Mouse (Mus musculus) left cerebral cortex, adult 8-10 months (tissue): ENCODE data around the gene Acad11. TPM values are rescaled to one million over a fixed set of nuclear protein-coding genes. Genes with fewer than 3 reads are reported as not detected.
A peak's percentile ranks its signal among the peaks of the same experiment; 100 is the strongest.

ENCODE experiments used
- DNase-seq, 2 experiments: peaks; one replicate each; pipeline ENCODE4 v3.0.0; 2022; ENCODE audit warnings: low spot score in 2 of 2
- total RNA-seq, 4 experiments: library from RNA; stranded (reverse); gene quantifications; 2 replicates each; pipeline ENCODE4 v1.2.4; 2022

Acad11 gene
- total RNA-seq, 4 experiments from 2014 or later, result 23.8 to 26.1 (median 24.9) TPM

GRCm38 (mm10) chr9:104079379-104079778 lies 16.2 kb downstream of the Acad11 start:
- DNase-seq, result peak in 1 of 2 experiments; percentile 18

GRCm38 (mm10) chr9:104080038-104080437 lies 16.9 kb downstream of the Acad11 start:
- DNase-seq, result no peak

GRCm38 (mm10) chr9:104085730-104086429 lies 22.7 kb downstream of the Acad11 start:
- no peak for DNase-seq

GRCm38 (mm10) chr9:104088555-104088954 lies 25.4 kb downstream of the Acad11 start:
- DNase-seq, result no peak

GRCm38 (mm10) chr9:104092945-104093344 lies 29.8 kb downstream of the Acad11 start:
- no peak for DNase-seq

- DNase-seq, result no peak
Measured at GRCm38 (mm10) chr9:104098256-104098655, 35.1 kb downstream of the Acad11 start.

GRCm38 (mm10) chr9:104099060-104099459 lies 35.9 kb downstream of the Acad11 start:
- no peak for DNase-seq

GRCm38 (mm10) chr9:104100822-104101221 lies 37.6 kb downstream of the Acad11 start:
- DNase-seq, result no peak

- no peak for DNase-seq
Measured at GRCm38 (mm10) chr9:104101458-104101857, 38.3 kb downstream of the Acad11 start.

GRCm38 (mm10) chr9:104102301-104102700 lies 39.1 kb downstream of the Acad11 start:
- no peak for DNase-seq

- no peak for DNase-seq
Measured at GRCm38 (mm10) chr9:104102901-104103300, 39.7 kb downstream of the Acad11 start.

- DNase-seq, result no peak
Measured at GRCm38 (mm10) chr9:104104986-104105385, 41.8 kb downstream of the Acad11 start.

GRCm38 (mm10) chr9:104106930-104107329 lies 43.8 kb downstream of the Acad11 start:
- no peak for DNase-seq

GRCm38 (mm10) chr9:104107482-104107881 lies 44.3 kb downstream of the Acad11 start:
- no peak for DNase-seq

- DNase-seq, result no peak
Measured at GRCm38 (mm10) chr9:104108571-104109143, 45.5 kb downstream of the Acad11 start.

- no peak for DNase-seq
Measured at GRCm38 (mm10) chr9:104109151-104109550, 46.0 kb downstream of the Acad11 start.

- DNase-seq, result no peak
Measured at GRCm38 (mm10) chr9:104123101-104123500, 59.9 kb downstream of the Acad11 start.

- no peak for DNase-seq
Measured at GRCm38 (mm10) chr9:104123622-104124021, 60.4 kb downstream of the Acad11 start.

GRCm38 (mm10) chr9:104126833-104127232 lies 63.7 kb downstream of the Acad11 start, which contains the start of gene Ackr4:
Gene Ackr4, minus strand, starts transcription at chr9:104126933.
- DNase-seq, result no peak

- DNase-seq, result peak in 1 of 2 experiments; percentile 41
Measured at GRCm38 (mm10) chr9:104128110-104128509, 64.9 kb downstream of the Acad11 start.

GRCm38 (mm10) chr9:104130141-104130755 lies 67.1 kb downstream of the Acad11 start:
- no peak for DNase-seq

GRCm38 (mm10) chr9:104140351-104140750 lies 77.2 kb downstream of the Acad11 start:
- no peak for DNase-seq

- DNase-seq, result no peak
Measured at GRCm38 (mm10) chr9:104142805-104143204, 79.6 kb downstream of the Acad11 start.
